Mouse (Mus musculus): ENCODE measurements around the gene Spink2.
"Not testable (repeated sequence)": the region's sequence is repeated elsewhere in the genome, so short reads cannot be mapped to it uniquely, and the experiment has no call there.

Gene Spink2

GRCm38 (mm10) chr5:77211236-77211635, at the start of gene Spink2:
TSS of gene Spink2 (minus strand) at chr5:77211471.
- peak; percentile 13 for DNase-seq (ENCODE audit: low spot score)

GRCm38 (mm10) chr5:77260141-77260540, 48.9 kb upstream of the Spink2 start:
- no peak for DNase-seq (ENCODE audit: low spot score)

- no peak for DNase-seq (ENCODE audit: low spot score)
Measured at GRCm38 (mm10) chr5:77259315-77259714, 48.0 kb upstream of the Spink2 start.

- no peak for DNase-seq (ENCODE audit: low spot score)
Measured at GRCm38 (mm10) chr5:77257603-77258002, 46.3 kb upstream of the Spink2 start.

- no peak for DNase-seq (ENCODE audit: low spot score)
Measured at GRCm38 (mm10) chr5:77254402-77254801, 43.1 kb upstream of the Spink2 start.

GRCm38 (mm10) chr5:77253154-77253553, 41.9 kb upstream of the Spink2 start:
- DNase-seq (ENCODE audit: low spot score), result no peak

GRCm38 (mm10) chr5:77252115-77252827, 41.0 kb upstream of the Spink2 start:
- no peak for DNase-seq (ENCODE audit: low spot score)

- no peak for DNase-seq (ENCODE audit: low spot score)
Measured at GRCm38 (mm10) chr5:77251656-77252055, 40.4 kb upstream of the Spink2 start.

- DNase-seq (ENCODE audit: low spot score), result no peak
Measured at GRCm38 (mm10) chr5:77250083-77250482, 38.8 kb upstream of the Spink2 start.

GRCm38 (mm10) chr5:77245787-77246671, 34.8 kb upstream of the Spink2 start:
- no peak for DNase-seq (ENCODE audit: low spot score)

GRCm38 (mm10) chr5:77245463-77245786, 34.2 kb upstream of the Spink2 start:
- no peak for DNase-seq (ENCODE audit: low spot score)

- no peak for DNase-seq (ENCODE audit: low spot score)
Measured at GRCm38 (mm10) chr5:77244331-77244987, 33.2 kb upstream of the Spink2 start.

- no peak for DNase-seq (ENCODE audit: low spot score)
Measured at GRCm38 (mm10) chr5:77237104-77237503, 25.8 kb upstream of the Spink2 start.

GRCm38 (mm10) chr5:77234921-77235320, 23.6 kb upstream of the Spink2 start:
- no peak for DNase-seq (ENCODE audit: low spot score)

GRCm38 (mm10) chr5:77231863-77232262, 20.6 kb upstream of the Spink2 start:
- not testable (repeated sequence) for DNase-seq (ENCODE audit: low spot score)

GRCm38 (mm10) chr5:77228986-77229385, 17.7 kb upstream of the Spink2 start:
- no peak for DNase-seq (ENCODE audit: low spot score)

GRCm38 (mm10) chr5:77223043-77223975, 12.0 kb upstream of the Spink2 start:
- DNase-seq (ENCODE audit: low spot score), result no peak

GRCm38 (mm10) chr5:77217724-77218123, 6.5 kb upstream of the Spink2 start:
- DNase-seq (ENCODE audit: low spot score), result no peak

GRCm38 (mm10) chr5:77217211-77217610, 5.9 kb upstream of the Spink2 start:
- DNase-seq (ENCODE audit: low spot score), result peak; percentile 29

GRCm38 (mm10) chr5:77206134-77206533, 5.1 kb downstream of the Spink2 start:
- no peak for DNase-seq (ENCODE audit: low spot score)

GRCm38 (mm10) chr5:77202238-77202637, 9.0 kb downstream of the Spink2 start:
- no peak for DNase-seq (ENCODE audit: low spot score)

- no peak for DNase-seq (ENCODE audit: low spot score)
Measured at GRCm38 (mm10) chr5:77200695-77201094, 10.6 kb downstream of the Spink2 start.

Data from ovary, postnatal 10 days (tissue).